8 mouse cellular contexts compared by ENCODE assay signal in the genomic region with DNA sequence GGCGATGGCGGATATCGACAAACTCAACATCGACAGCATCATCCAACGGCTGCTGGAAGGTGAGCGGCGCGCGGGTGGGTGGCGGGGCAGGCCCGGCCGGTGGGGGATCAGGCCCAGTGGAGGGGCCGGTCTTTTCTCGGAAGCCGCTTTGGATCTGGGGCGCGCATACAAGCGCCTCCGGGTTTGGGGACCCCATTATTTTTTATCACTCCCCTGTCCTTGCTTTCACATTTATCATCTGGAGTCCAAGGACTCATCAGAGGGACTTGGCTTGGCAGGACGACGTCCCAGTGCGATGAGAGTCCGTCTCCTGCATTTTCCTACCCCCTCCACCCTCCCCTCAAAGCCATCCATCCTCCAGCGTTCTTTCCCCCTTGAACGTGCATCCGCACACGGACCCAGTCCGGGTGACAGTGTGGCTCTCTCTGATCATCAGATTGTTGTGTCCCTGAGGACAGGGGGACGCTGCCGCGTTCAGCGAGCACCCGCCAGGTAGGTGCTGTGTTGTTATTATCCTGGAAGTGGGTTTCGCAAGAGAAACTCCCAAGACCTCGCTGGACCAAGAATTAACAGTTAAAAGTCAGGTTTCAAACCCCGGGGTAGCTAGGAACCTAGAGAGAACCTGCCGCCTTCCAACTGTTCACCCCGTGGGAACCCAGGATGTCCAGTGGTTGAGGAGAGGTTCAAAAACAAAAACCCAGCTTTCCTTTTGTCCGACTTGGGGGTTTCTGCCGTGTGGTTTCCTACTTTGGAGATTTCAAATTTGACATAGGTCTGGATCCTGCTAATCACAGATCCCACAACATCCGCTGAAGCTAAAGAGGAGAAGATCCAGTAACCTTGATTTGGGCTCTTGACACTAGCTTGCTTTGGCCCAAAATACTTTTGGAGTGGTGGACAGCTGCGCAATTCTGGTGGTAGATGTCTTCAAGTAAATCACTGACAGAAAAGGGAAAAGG. TPM values are rescaled to one million over a fixed set of nuclear protein-coding genes. Genes with fewer than 3 reads are reported as not detected.
DNase-seq lines count a peak whose midpoint lies in the region; ATAC-seq lines count a peak whose summit lies in the region.

No protein-coding gene starts in this region.

- H3K27me3 ChIP-seq in heart, embryonic 11.5 days (ENCODE audit: control insufficient read depth, insufficient read depth, low read length): no peaks in the 10 kb centered on the region
- no peaks in the 10 kb centered on the region for H3K27me3 ChIP-seq in heart, embryonic 15.5 days

- ATAC-seq in heart, embryonic 11.5 days (replicated peaks; ENCODE audit: insufficient number of reproducible peaks, low FRiP score, low TSS enrichment): 0 out of 2 replicates have a peak, but pooled peaks have one; percentile 8
- ATAC-seq in heart, embryonic 15.5 days (replicated peaks; ENCODE audit: insufficient number of reproducible peaks, insufficient read depth, low FRiP score, low read depth): peak; percentile 16; the same call in 1 of the 2 replicates

- peaks cover 2% of the 10 kb centered on the region; the same call in 1 of the 2 replicates for H3K36me3 ChIP-seq in heart, embryonic 11.5 days (ENCODE audit: control insufficient read depth, insufficient read depth, low read length)
- H3K36me3 ChIP-seq in heart, embryonic 15.5 days: peaks cover 5% of the 10 kb centered on the region; the same call in 1 of the 2 replicates

- 2% methylated on average over 42 of the region's 42 CpGs for WGBS in heart, embryonic 11.5 days (ENCODE audit: insufficient replicate concordance)
- 2% methylated on average over 41 of the region's 42 CpGs for WGBS in heart, embryonic 15.5 days

- no peak for DNase-seq in heart, postnatal 36 days
- DNase-seq in T-cell, adult 2 months (ENCODE audit: low spot score): peak; percentile 24
- peak; percentile 42 for DNase-seq in liver
- peak; percentile 54 for DNase-seq in naive thymus-derived CD4-positive, alpha-beta T cell, adult 2 months (ENCODE audit: low read depth)
- no peak for DNase-seq in layer of hippocampus, adult 18-20 months (ENCODE audit: low spot score in 2 of 2)
- DNase-seq in Muller cell, postnatal 12 days (ENCODE audit: inconsistent ontology term): no peak

- H3K4me2 ChIP-seq in heart, embryonic 11.5 days: peak overlapping the region; percentile 74
- peak overlapping the region; percentile 70 for H3K4me2 ChIP-seq in heart, embryonic 15.5 days

- peak overlapping the region; percentile 97 for H3K9ac ChIP-seq in heart, embryonic 11.5 days (ENCODE audit: low read depth, low read length)
- H3K9ac ChIP-seq in heart, embryonic 15.5 days: peak overlapping the region; percentile 92

- peaks cover 48% of the 10 kb centered on the region for H3K4me1 ChIP-seq in heart, embryonic 11.5 days (ENCODE audit: control insufficient read depth, insufficient read depth, low read length)
- H3K4me1 ChIP-seq in heart, embryonic 15.5 days (replicated peaks): peaks cover 72% of the 10 kb centered on the region

- H3K9me3 ChIP-seq in heart, embryonic 11.5 days (replicated peaks; ENCODE audit: control insufficient read depth, low read length): no peaks in the 10 kb centered on the region
- no peaks in the 10 kb centered on the region for H3K9me3 ChIP-seq in heart, embryonic 15.5 days (replicated peaks)

- peak overlapping the region; percentile 80 for H3K27ac ChIP-seq in heart, embryonic 11.5 days (ENCODE audit: low read depth, low read length)
- peak overlapping the region; percentile 82 for H3K27ac ChIP-seq in heart, embryonic 15.5 days

- intact Hi-C loops in heart, postnatal 36 days (cut with DNase I): loop anchor here (2.0 to 10.0 kb wide), 2 partner anchors 14 to 444 kb away; a partner anchor contains a TSS

- H3K4me3 ChIP-seq in heart, embryonic 11.5 days (ENCODE audit: low read depth, low read length): peak overlapping the region; percentile 73
- H3K4me3 ChIP-seq in heart, embryonic 15.5 days: peak overlapping the region; percentile 91

RNA-seq across cellular contexts. Expression of a gene that starts 0.8 kb away (rescaled TPM):
- polyA plus RNA-seq in heart, embryonic 11.5 days (2014; fragmentation: Nextera tagmentation; extraction: Ambion mirVana): 216 and 225 TPM in 2 replicates
- total RNA-seq in heart, postnatal 36 days (2021): 100 to 1,000 TPM; 118 to 125 TPM
- polyA plus RNA-seq in heart, embryonic 15.5 days (2015; fragmentation: Nextera tagmentation; extraction: Ambion mirVana): 198 and 233 TPM in 2 replicates
- 100 to 1,000 TPM; 189 to 219 TPM for total RNA-seq in layer of hippocampus, adult 18-20 months (2021)

RNA-seq across cellular contexts. Expression of a gene that starts 18.2 kb away (rescaled TPM):
- polyA plus RNA-seq in heart, embryonic 11.5 days (2014; fragmentation: Nextera tagmentation; extraction: Ambion mirVana): 0.47 and 0.51 TPM in 2 replicates
- total RNA-seq in heart, postnatal 36 days (2021): not detected
- polyA plus RNA-seq in heart, embryonic 15.5 days (2015; fragmentation: Nextera tagmentation; extraction: Ambion mirVana): 0.16 and 0.42 TPM in 2 replicates
- 1 to 10 TPM in 1 of 2 experiments, under 1 TPM in 1; 0.68 to 1.0 TPM for total RNA-seq in layer of hippocampus, adult 18-20 months (2021)

RNA-seq across cellular contexts. Expression of a gene that starts 47.8 kb away (rescaled TPM):
- 1.7 and 2.7 TPM in 2 replicates for polyA plus RNA-seq in heart, embryonic 11.5 days (2014; fragmentation: Nextera tagmentation; extraction: Ambion mirVana)
- 1 to 10 TPM; 1.4 to 1.7 TPM for total RNA-seq in heart, postnatal 36 days (2021)
- 2.6 and 4.1 TPM in 2 replicates for polyA plus RNA-seq in heart, embryonic 15.5 days (2015; fragmentation: Nextera tagmentation; extraction: Ambion mirVana)
- 1 to 10 TPM; 2.4 to 3.1 TPM for total RNA-seq in layer of hippocampus, adult 18-20 months (2021)

RNA-seq across cellular contexts. Expression of a gene that starts 58.1 kb away (rescaled TPM):
- 6,790 and 6,847 TPM in 2 replicates for polyA plus RNA-seq in heart, embryonic 11.5 days (2014; fragmentation: Nextera tagmentation; extraction: Ambion mirVana)
- over 10,000 TPM; 18,107 to 20,333 TPM for total RNA-seq in heart, postnatal 36 days (2021)
- 7,334 and 9,932 TPM in 2 replicates for polyA plus RNA-seq in heart, embryonic 15.5 days (2015; fragmentation: Nextera tagmentation; extraction: Ambion mirVana)
- total RNA-seq in layer of hippocampus, adult 18-20 months (2021): 1 to 10 TPM; 1.1 to 2.2 TPM

Comparison
In these comparisons a context has a peak if more than half of its experiments do, and no peak if none do; other contexts are left out.
1. DNase-seq: peak in T-cell, adult 2 months (single experiment), liver (single experiment) and naive thymus-derived CD4-positive, alpha-beta T cell, adult 2 months (single experiment); none in heart, postnatal 36 days (0 of 2), layer of hippocampus, adult 18-20 months (0 of 2) and Muller cell, postnatal 12 days (single experiment).